Mouse (Mus musculus): ENCODE measurements around the gene App.

App gene

DNA sequence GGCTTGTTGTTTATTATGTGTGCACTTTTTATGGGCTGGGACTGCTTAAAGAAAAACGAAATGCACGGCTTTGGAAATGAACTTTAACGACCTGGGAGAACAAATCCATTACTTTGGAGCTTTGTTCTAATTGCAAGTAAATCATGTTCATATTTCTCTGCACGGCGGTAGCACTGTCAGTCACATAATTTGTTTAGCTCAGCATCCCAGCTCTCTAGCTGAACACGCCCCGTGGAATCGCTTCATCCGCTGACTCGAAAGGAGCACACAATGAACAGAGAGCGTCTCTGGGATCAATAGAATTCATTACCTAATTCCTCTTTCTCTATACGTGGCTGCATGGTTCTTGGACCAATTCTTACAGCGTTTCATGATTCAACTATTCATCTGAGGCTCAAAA is 207.5 kb downstream of the App start:
- DNase-seq, result no peak

DNA sequence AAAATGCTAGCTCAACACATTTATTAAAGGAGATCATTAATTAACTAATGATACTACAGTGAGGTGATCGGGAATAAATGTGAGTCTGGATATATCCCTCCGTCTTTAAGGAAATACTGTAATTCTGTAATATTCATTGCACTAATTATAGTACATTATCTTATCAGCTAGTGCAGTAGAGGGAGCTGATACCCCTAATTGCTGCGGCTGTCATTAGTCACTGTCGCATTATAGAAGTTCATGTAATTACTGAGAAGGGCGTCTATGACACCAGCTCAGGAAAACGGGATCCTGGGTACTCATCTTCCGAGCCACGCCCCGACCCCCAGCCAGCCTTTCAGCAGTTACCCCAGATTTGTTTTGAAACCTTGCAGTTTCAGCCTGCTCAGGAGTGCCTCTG is 209.6 kb downstream of the App start:
- DNase-seq, result no peak

DNA sequence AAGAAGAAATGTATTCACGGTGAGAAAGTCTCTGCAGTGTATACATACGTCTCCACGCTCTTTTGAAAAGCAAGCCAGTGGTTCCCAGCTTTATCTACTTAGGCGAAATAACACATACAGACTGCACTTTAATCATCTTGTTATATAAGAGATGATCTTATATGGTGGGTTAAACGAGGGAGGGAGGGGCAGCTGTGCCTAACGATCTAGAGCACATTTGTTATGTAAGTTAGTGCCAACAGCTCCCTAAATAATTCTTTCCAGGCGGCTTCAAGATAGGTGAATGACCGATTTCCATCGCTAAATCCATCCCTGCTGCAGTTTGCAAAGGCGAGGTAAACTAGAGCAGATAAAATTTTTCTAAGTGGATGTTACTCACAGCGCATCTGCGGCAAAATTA is 210.0 kb downstream of the App start:
- DNase-seq, result no peak

DNA sequence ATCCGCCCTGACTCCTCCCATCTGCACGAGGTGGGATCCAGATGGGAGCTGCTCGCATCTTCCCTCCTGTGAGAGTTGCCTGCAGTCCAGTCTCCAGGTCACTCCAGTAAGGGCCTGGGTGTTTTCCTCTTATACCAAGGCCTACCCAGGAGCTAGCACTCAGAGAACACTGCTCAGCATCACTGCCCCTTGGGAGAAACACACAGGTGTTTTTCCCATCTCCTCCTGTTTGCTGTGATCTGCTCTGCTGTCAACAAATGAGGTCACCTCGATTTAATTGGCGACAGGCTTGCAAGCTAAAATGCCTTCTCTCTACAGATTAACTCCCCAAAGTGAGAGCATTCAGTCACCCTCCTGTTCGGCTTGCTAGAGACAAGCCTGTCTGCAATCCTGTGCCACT is 216.3 kb downstream of the App start:
- DNase-seq, result no peak

DNA sequence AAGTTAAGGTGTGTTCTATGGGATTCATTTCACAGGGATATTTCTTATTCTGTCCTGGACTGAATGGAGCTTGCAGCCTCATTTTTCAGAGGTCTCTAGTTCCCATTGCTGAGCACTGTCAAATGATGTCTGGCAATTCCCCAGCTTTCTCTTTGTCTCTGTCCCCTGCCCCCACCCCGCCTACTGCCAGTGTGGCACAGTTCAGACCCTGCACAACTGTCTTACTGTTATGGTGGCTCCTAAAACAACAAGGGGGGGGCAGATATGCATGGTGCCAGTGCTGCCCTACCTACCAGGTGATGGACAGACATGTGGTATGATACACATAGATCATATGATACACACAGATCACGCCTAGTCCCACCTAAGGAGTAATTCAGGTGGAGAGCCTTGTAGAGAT is 216.9 kb downstream of the App start:
- DNase-seq, result peak; percentile 65

DNA sequence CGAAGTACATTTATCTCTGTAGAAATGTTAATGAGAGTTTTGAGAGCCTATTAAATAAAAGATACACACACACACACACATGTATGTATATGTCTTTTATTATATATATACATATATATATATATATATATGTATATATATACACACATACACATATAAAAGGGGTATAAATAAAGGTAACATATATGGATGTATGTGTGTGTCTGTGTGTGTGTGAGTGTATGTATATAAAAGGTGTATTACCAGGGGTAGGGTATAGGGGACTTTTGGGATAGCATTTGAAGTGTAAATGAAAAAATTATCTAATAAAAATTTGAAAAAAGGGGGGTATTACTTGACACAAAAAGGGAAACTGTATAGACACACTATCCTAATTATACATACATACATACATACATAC is 217.7 kb downstream of the App start:
- no peak for DNase-seq

DNA sequence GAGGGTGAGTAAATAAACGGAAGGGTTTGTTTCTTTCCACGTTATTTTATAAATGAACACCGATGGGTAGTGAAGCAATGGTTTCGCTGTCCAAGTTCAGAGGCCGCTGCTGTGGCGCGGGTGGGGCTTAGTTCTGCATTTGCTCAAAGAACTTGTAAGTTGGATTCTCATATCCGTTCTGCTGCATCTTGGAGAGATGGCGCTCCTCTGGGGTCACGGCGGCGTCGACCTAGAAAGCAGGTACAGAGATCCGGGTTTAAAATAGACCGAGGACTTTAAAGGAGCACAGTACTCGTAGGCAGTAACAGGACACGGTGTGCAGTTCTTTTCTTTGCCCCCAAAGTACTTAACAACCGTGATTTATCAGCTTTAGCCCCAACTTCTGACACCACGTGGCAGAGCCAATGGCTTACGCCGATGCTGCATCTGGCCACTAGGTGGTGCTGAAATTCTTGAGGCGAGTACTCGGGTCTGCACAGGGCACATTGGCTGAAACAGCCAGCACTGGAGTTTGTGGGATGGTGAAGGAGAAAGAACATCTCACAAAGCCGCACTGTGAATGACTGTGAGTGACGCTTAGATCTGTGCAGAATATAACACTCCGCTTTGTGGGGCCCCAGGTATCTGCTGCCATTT is 218.2 kb downstream of the App start:
- peak; percentile 91 for DNase-seq

DNA sequence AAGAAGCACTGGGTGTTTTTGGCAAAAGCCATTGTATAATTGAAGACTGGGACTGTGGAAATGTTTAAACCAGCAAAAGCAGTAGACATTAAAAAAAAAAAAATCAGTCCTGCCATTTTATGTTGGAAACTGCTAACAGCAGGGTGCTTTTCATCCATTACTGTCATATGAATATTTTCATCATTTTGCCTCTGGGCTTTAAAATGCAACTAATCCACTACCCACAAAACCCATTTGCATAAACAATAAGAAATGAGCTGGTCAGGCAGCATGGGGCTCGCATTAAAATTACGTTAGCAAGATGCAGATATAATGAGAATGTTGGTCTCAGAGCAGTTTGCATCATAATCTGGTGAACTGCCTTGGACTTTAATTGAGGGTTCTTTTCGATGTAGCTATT is 242.5 kb downstream of the App start:
- DNase-seq, result no peak

DNA sequence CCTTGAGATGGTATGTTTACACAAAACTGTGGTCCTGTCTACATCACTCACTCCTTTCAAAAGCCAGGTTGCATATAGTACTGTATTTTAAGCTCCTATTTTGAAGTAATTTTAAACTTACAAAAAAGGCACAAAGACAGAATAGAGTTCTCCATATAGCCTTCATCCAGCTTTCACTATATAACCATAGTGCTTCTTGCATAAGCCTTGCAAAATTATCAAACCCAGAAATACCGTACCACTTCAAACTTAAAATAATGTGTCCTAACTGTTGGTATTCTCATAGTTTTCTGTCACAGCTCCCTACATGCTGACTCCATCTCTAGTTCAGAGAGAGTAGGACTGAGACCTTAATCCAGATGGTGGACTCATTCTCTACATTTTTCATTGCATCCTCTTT is 245.7 kb downstream of the App start:
- no peak for DNase-seq

DNA sequence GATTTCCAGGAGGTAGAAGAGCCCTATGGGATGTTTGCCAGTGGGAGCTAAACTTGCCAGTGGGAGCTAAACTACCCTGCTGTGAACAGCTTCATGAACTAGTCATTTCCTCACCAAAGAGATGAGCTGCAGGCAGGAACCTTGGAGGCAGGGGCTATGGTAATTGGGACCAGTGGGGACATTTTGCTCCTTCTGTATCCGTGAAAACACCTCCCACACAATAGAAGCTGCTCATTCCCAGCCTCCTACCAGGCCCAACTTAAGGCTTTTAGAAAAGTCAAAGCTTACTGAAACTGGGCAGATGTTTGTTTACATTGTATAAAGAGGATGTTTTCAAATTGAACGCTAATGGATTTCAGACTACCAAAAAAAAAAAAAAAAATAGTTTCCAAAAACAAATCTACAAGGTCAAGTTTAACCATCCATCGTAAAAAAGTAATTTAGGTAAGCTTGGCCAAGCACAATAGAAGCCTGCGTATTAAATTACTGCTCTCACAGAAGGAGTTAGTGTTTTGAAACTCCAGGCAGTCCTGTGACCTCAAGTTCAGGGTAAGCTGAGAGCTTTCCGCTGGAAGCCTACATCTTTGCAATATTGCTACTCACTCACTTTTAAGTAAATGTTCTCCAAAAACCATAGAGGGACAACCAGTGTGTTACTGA is 253.8 kb downstream of the App start:
- no peak for DNase-seq

DNA sequence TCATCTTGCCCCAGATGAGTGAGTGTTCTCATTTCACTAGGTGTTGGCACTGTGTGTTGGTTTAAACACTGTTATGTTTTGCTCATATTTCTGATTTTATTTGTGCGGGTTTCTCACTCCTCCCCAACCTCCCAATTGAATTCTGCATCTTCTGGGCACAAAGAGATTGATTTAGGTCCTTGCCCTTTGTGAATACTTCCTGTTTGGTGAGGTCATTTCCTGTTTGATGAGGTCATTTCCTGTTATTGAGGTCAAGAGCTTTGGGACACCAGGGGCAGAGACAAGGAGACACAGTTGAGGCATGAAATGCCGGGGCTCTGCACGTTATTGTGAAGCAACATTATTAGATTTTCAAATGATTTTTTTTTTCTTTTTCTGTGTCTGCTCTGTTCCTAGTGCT is 254.5 kb downstream of the App start:
- DNase-seq, result no peak

DNA sequence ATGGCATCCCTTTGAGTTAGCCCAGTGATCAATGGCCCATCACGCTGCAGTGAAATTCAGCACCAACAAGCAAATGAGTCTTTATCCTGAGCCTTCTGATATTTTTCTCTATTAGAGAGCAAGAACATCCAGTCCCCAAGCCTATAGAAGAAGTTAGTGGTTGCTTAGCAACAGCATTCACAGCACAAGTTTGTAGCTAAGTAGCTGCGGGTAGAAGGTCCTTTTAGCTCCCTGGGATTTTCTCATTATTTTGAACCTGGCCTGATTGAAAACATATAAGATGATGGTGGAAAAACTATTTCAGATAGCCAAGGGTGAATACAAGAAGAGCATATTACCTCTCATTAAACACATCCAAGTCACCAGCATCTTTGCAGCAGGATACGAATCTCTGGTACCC is 256.8 kb downstream of the App start:
- DNase-seq, result peak; percentile 26

DNA sequence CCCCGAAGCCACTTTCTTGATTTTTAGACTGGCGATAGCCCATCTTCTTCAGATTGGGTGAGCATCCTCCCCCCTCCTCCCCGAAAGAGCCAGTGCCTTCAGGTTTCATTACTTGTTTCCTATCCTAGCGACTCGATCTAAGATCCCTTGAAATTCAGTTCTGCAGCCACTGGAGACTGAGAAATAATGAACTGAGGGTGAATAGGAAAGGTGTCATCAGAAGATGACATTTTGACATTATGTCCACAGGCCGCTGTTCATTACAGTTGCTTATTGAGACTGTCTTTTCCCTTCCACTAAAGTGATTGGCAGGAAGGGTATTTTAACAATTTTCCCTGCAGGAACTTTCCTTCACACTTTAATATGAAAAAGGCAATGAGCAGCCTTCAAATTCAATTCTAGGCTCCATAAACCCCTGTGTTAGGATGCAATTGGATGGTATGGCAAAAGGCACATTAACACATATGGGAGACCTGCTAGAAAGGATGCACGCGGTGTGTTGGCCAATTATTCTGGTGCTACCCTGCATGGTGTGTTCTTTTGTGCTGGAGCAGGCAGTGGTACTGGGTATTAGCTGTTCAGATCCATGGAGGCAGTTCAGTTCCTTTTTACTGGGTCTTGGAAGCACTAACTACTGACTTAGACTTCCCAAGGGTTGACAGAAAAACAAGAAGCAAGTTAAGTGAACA is 261.9 kb downstream of the App start:
- DNase-seq, result no peak

DNA sequence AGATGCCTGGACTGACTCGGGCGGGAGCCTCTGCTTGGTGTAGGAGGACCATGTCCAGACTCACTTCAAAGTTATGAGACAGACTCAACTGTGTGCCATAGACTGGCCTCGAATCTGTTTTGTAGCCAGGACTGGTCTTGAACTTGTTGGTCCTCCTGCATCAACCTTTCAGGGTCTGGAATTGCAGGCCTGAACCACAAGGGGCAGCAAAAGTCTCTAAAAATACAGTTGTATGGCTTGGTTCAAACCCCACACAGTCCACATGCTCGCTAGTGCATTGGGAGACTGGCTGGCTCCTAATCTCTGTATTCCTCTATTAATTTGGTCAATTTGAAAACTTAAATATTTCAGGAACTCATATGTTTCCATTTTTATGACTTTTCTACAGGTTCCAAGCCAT is 270.6 kb downstream of the App start:
- no peak for DNase-seq

Data from layer of hippocampus, adult 9-11 months (tissue).